Mouse (Mus musculus) spleen, adult 2 months (tissue): ENCODE results near the gene Plk4.
A peak's percentile ranks its signal among the peaks of the same experiment; 100 is the strongest.

Experiments used
- CTCF ChIP-seq: fragments of 200-500 bp; IDR thresholded peaks from 2 replicates; pipeline ENCODE4 v1.5.1; 2011; ENCODE audit warnings: mild to moderate bottlenecking, inconsistent platforms; ENCODE audit not compliant: insufficient read depth, insufficient read length, insufficient replicate concordance; ENCODE audit errors: extremely low read depth
- POLR2A ChIP-seq: fragments of 200-500 bp; IDR thresholded peaks from 2 replicates; pipeline ENCODE4 v1.6.1; 2011; ENCODE audit warnings: low read depth, low read length, inconsistent platforms

- TF ChIP-seq CTCF (peak; percentile 25; the same call in 1 of the 2 replicates), POLR2A (no peak)
Observed at GRCm38 (mm10) chr3:40798500-40798899, 1.3 kb upstream of the Plk4 start.
